Mouse (Mus musculus): Measurements from ENCODE around the gene Lrrc57. TPM values are rescaled to one million over a fixed set of nuclear protein-coding genes. Genes with fewer than 3 reads are reported as not detected.
"Not testable (repeated sequence)": the region's sequence is repeated elsewhere in the genome, so short reads cannot be mapped to it uniquely, and the experiment has no call there.

The Lrrc57 gene
- total and polyA plus RNA-seq, 2 experiments from 2014 or later, result 26.1 to 38.5 TPM

DNA sequence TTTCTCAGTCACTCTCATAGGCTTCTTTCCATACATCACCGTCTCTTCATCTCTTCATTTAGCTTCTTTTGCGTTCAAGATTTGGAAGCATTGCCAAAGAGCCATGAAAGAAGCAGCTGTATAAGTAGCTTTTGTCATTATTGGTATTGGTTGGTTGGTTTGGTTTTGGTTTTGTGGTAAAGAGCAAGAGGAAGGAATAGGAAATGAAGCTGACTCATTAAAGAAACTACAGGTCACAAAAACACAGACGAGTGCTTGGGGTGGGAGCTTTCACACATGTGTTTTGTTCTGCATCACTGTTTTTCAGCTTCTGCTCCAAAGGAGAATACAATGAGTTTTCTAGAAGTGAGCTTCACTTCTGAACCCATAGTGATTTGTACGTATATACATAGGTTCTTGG, 9.8 kb downstream of the Lrrc57 start:
- Histone ChIP-seq H3K4me3 (ENCODE audit: low read depth, low read length) (no peak overlapping the region), H3K4me1 (ENCODE audit: insufficient read depth) (no peaks in the 10 kb centered on the region), H3K9ac (no peak overlapping the region), H3K9me3 (ENCODE audit: low read length) (no peaks in the 10 kb centered on the region), H3K27me3 (ENCODE audit: insufficient read depth, low read length) (no peaks in the 10 kb centered on the region), H3K36me3 (ENCODE audit: insufficient read depth) (peaks cover 53% of the 10 kb centered on the region), H3K27ac (ENCODE audit: low read depth, low read length) (no peak overlapping the region), H3K4me2 (ENCODE audit: low read depth) (no peak overlapping the region)
- no peak for TF ChIP-seq CTCF (IDR thresholded peaks at IDR 0.05; ENCODE audit: low read depth)
- no peak for ATAC-seq
- no peak for DNase-seq
- WGBS, result 91% methylated on average over 4 of the region's 4 CpGs

DNA sequence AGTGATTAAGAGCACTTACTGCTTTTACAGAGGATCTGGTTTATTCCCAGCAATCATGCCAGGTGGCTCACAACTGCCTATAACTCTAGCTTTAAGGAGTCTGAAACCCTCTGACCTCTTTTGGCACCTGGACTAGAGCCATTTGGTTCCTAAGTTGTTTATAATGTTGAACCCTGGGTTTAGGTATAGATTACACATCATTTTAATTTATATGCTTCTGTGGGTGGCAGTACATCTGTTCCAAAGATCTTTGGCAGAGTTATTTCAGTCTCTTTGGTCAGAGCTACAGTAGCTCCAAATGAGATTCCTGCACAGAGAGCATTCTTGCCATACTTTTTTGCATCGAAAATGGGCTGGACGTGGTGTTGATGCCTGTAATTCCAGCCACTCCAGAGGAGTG, 11.6 kb downstream of the Lrrc57 start:
- Histone ChIP-seq H3K4me1 (ENCODE audit: insufficient read depth) (no peaks in the 10 kb centered on the region), H3K27ac (ENCODE audit: low read depth, low read length) (no peak overlapping the region), H3K9me3 (ENCODE audit: low read length) (no peaks in the 10 kb centered on the region), H3K9ac (no peak overlapping the region), H3K4me2 (ENCODE audit: low read depth) (no peak overlapping the region), H3K4me3 (ENCODE audit: low read depth, low read length) (no peak overlapping the region), H3K27me3 (ENCODE audit: insufficient read depth, low read length) (no peaks in the 10 kb centered on the region), H3K36me3 (ENCODE audit: insufficient read depth) (peaks cover 46% of the 10 kb centered on the region)
- TF ChIP-seq CTCF (IDR thresholded peaks at IDR 0.05; ENCODE audit: low read depth), result no peak
- DNase-seq (no peak), ATAC-seq (no peak)
- 96% methylated on average over 2 of the region's 2 CpGs for WGBS

GRCm38 (mm10) chr2:120592227-120592626, 17.1 kb downstream of the Lrrc57 start:
- H3K27me3 ChIP-seq (ENCODE audit: insufficient read depth, low read length), result no peaks in the 10 kb centered on the region
- peaks cover 26% of the 10 kb centered on the region for H3K36me3 ChIP-seq (ENCODE audit: insufficient read depth)
- DNase-seq, result no peak
- no peak for ATAC-seq
- H3K9ac ChIP-seq, result no peak overlapping the region
- no peak overlapping the region for H3K27ac ChIP-seq (ENCODE audit: low read depth, low read length)
- no peak overlapping the region for H3K4me3 ChIP-seq (ENCODE audit: low read depth, low read length)
- no peak overlapping the region for H3K4me2 ChIP-seq (ENCODE audit: low read depth)
- no peaks in the 10 kb centered on the region for H3K4me1 ChIP-seq (ENCODE audit: insufficient read depth)
- H3K9me3 ChIP-seq (ENCODE audit: low read length), result no peaks in the 10 kb centered on the region
- 86% methylated on average over 1 of the region's 1 CpGs for WGBS
- TF ChIP-seq CTCF (IDR thresholded peaks at IDR 0.05; ENCODE audit: low read depth), result no peak

GRCm38 (mm10) chr2:120589759-120590158, 19.6 kb downstream of the Lrrc57 start:
- DNase-seq (no peak), ATAC-seq (no peak)
- Histone ChIP-seq H3K9me3 (ENCODE audit: low read length) (no peaks in the 10 kb centered on the region), H3K27me3 (ENCODE audit: insufficient read depth, low read length) (no peaks in the 10 kb centered on the region), H3K9ac (no peak overlapping the region), H3K4me2 (ENCODE audit: low read depth) (no peak overlapping the region), H3K4me3 (ENCODE audit: low read depth, low read length) (no peak overlapping the region), H3K4me1 (ENCODE audit: insufficient read depth) (no peaks in the 10 kb centered on the region), H3K27ac (ENCODE audit: low read depth, low read length) (no peak overlapping the region), H3K36me3 (ENCODE audit: insufficient read depth) (peaks cover 8% of the 10 kb centered on the region; the same call in 1 of the 2 replicates)
- TF ChIP-seq CTCF (IDR thresholded peaks at IDR 0.05; ENCODE audit: low read depth), result no peak
- 79% methylated on average over 5 of the region's 5 CpGs for WGBS

DNA sequence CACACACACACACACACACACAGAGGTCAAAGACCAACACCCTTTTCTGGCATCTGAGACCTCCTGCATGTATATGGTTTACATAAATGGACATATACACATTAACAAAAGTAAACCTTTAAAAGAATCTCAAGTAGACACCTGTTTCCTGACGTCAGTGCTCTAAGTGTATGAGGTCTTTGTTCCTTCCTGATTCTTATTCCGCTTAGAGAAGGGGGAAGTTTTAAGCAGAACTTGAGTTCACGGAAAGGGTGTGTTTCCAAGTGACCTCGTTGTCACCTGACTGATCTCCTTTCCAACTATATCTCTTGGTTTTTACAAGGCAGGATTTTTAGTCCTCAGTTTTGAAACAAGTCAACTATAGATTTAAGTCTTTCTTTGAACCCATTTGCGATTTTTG, 31.0 kb downstream of the Lrrc57 start:
- WGBS, result 74% methylated on average over 5 of the region's 5 CpGs
- DNase-seq, result no peak

DNA sequence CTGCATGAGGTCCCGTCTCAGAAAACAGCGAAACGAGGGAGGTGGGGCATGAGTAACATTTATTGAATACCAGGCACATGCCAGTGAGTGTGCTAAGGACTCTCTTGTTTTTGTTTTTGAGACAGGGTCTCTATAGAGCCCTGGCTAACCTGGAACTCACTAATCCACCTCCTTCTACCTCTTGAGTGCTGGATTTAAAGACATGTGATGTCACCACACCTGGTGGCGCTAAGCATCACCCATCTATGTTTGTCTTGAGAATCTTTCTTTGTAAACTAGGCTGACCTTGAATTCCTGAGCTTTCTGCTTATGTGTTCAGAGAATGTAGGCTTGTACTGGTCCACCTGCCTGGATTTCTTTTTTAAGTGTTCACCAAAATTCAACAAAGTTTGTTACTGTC, 31.5 kb downstream of the Lrrc57 start:
- H3K27me3 ChIP-seq (ENCODE audit: insufficient read depth, low read length), result no peaks in the 10 kb centered on the region
- ATAC-seq, result no peak
- no peak for DNase-seq
- no peak overlapping the region for H3K27ac ChIP-seq (ENCODE audit: low read depth, low read length)
- H3K9ac ChIP-seq, result no peak overlapping the region
- no peak overlapping the region for H3K4me2 ChIP-seq (ENCODE audit: low read depth)
- H3K36me3 ChIP-seq (ENCODE audit: insufficient read depth), result no peaks in the 10 kb centered on the region
- no peaks in the 10 kb centered on the region for H3K4me1 ChIP-seq (ENCODE audit: insufficient read depth)
- 72% methylated on average over 4 of the region's 4 CpGs for WGBS
- TF ChIP-seq CTCF (IDR thresholded peaks at IDR 0.05; ENCODE audit: low read depth), result no peak
- no peak overlapping the region for H3K4me3 ChIP-seq (ENCODE audit: low read depth, low read length)
- H3K9me3 ChIP-seq (ENCODE audit: low read length), result no peaks in the 10 kb centered on the region

More for the DNA sequence above, 31.0 kb downstream of the Lrrc57 start:
- no peaks in the 10 kb centered on the region for H3K36me3 ChIP-seq (ENCODE audit: insufficient read depth)
- no peak overlapping the region for H3K4me3 ChIP-seq (ENCODE audit: low read depth, low read length)
- no peak for ATAC-seq
- no peaks in the 10 kb centered on the region for H3K9me3 ChIP-seq (ENCODE audit: low read length)
- no peak overlapping the region for H3K9ac ChIP-seq
- H3K4me2 ChIP-seq (ENCODE audit: low read depth), result no peak overlapping the region
- H3K4me1 ChIP-seq (ENCODE audit: insufficient read depth), result no peaks in the 10 kb centered on the region
- H3K27ac ChIP-seq (ENCODE audit: low read depth, low read length), result no peak overlapping the region
- H3K27me3 ChIP-seq (ENCODE audit: insufficient read depth, low read length), result no peaks in the 10 kb centered on the region
- no peak for TF ChIP-seq CTCF (IDR thresholded peaks at IDR 0.05; ENCODE audit: low read depth)

DNA sequence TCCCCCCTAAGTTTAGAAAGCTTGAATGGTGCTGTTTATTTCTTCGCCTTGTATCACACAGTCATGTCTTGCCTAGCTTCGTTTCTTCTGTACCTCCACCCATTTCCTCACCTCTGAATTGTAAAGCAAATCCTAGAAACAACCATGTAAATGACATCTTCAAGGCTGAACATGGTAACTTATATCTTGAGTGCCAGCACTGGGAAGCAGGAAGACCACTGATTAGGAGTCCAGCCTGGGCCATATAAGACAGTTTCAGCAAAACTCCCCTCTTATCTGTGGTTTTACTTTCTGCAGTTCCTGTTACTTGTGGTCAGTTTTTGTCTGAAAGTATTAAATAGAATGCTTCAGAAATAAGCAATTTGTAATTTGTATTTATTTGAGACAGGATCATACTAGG, 33.3 kb downstream of the Lrrc57 start:
- no peaks in the 10 kb centered on the region for H3K4me1 ChIP-seq (ENCODE audit: insufficient read depth)
- no peak overlapping the region for H3K4me3 ChIP-seq (ENCODE audit: low read depth, low read length)
- H3K27ac ChIP-seq (ENCODE audit: low read depth, low read length), result no peak overlapping the region
- no peak overlapping the region for H3K9ac ChIP-seq
- no peak for DNase-seq
- no peak for ATAC-seq
- no peaks in the 10 kb centered on the region for H3K9me3 ChIP-seq (ENCODE audit: low read length)
- 96% methylated on average over 2 of the region's 2 CpGs for WGBS
- H3K36me3 ChIP-seq (ENCODE audit: insufficient read depth), result no peaks in the 10 kb centered on the region
- H3K4me2 ChIP-seq (ENCODE audit: low read depth), result no peak overlapping the region
- no peaks in the 10 kb centered on the region for H3K27me3 ChIP-seq (ENCODE audit: insufficient read depth, low read length)
- TF ChIP-seq CTCF (IDR thresholded peaks at IDR 0.05; ENCODE audit: low read depth), result no peak

DNA sequence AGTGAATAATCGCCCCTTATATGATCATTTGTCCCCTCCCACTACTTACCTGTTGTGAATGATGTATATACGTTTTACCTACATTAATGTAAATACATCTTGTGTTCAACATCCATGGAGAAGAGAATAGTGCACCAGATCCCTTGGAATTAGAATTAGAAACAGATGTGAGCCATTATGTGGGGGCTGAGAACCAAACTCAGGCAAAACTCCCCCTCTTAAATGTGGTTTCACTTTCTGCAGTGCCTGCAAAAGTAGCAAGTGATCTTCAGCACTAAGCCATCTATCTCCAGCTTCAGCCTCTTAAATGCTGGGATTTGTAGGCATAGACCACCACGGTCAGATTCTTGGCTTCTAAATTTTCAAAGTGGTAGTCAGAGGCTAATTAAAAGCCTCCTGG, 34.2 kb downstream of the Lrrc57 start:
- TF ChIP-seq CTCF (IDR thresholded peaks at IDR 0.05; ENCODE audit: low read depth), result no peak
- Histone ChIP-seq H3K36me3 (ENCODE audit: insufficient read depth) (no peaks in the 10 kb centered on the region), H3K9ac (no peak overlapping the region), H3K27ac (ENCODE audit: low read depth, low read length) (no peak overlapping the region), H3K27me3 (ENCODE audit: insufficient read depth, low read length) (no peaks in the 10 kb centered on the region), H3K4me2 (ENCODE audit: low read depth) (no peak overlapping the region), H3K9me3 (ENCODE audit: low read length) (no peaks in the 10 kb centered on the region), H3K4me3 (ENCODE audit: low read depth, low read length) (no peak overlapping the region), H3K4me1 (ENCODE audit: insufficient read depth) (no peaks in the 10 kb centered on the region)
- DNase-seq (no peak), ATAC-seq (no peak)
- 87% methylated on average over 3 of the region's 3 CpGs for WGBS

GRCm38 (mm10) chr2:120572161-120572560, 37.2 kb downstream of the Lrrc57 start:
- H3K4me2 ChIP-seq (ENCODE audit: low read depth); H3K27ac ChIP-seq (ENCODE audit: low read depth, low read length); H3K27me3 ChIP-seq (ENCODE audit: insufficient read depth, low read length); DNase-seq; H3K9me3 ChIP-seq (ENCODE audit: low read length); H3K36me3 ChIP-seq (ENCODE audit: insufficient read depth); H3K9ac ChIP-seq; H3K4me1 ChIP-seq (ENCODE audit: insufficient read depth); H3K4me3 ChIP-seq (ENCODE audit: low read depth, low read length); ATAC-seq: not testable (repeated sequence)
- over 99% methylated on average over 3 of the region's 3 CpGs for WGBS

All from forebrain, postnatal 0 days (tissue).